Mouse (Mus musculus) megakaryocyte-erythroid progenitor cell, adult 5 weeks (primary cell): Measurements from ENCODE around the gene Zdhhc11. TPM values are rescaled to one million over a fixed set of nuclear protein-coding genes. Genes with fewer than 3 reads are reported as not detected.

ENCODE experiments used
- polyA plus RNA-seq: library from polyadenylated mRNA; stranded (reverse); fragments of >175 nt; gene quantifications from 2 replicates; pipeline ENCODE4 v1.2.3, GENCODE M21; 2012

Zdhhc11 gene
- polyA plus RNA-seq, result not detected in 2 replicates

DNA sequence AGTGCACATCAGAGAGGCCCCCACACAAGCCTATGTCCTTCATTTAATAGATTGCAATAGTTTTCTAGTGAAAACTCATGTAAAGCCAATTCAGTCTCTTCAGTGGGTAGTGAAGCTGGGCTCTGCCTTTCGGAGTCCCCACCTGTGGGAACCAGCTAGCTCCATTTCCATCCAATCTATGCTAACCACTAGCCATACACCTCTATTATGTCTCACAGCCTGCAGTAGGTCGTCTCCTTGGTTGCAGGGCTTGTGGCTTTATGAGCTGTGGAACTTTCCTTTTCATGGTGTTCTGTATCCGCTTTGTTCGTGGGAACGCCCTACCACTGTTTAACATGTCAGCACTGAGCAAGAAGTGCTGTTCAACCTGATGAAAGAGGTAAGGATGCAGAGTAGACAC lies at the start of gene Zdhhc11:
TSS of gene Zdhhc11 (plus strand) at position 301 of the 400 bp plus-strand sequence.

DNA sequence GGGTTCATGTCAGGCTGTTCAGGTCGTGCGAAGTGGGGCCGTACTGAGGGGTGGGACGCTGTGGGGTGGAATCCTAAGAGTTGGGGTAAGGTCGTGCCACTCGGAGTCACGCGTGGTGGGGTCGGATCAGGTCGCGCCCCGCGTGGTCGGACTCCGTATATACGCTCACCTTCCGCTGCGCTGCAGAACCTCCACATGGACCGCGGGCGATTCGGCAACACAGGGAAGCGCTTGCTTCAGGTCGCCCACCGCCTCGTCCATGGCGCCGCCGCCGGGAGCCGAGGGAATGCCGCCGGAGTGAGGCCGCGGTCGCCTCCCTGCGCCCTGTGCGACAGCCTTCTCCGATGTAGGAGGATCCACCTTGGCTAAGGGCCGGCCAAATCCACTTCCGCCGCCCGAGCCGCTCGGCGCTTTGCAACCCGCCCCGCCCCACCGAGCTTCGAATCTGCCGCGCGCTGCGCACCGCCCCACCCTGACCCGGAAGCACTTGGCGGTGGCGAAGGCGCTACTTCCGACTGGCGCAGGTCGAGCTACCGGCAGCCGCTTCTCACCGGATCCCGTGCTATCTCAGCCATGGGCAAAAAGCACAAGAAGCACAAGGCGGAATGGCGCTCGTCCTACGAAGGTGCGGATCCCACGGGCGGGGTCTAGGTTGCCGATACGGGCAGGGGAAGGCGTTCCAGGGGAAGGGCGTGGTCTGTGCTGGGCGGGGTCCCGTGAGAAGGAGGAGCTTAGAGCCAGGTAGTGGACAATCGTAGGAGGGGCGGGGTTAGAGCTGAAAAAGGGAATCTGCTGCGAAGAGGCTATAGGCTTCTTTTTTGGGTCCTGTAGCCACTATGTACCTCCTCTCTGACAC lies 26.1 kb upstream of the Zdhhc11 start, which contains the start of the genes Trip13 and Brd9:
TSS of gene Trip13 (minus strand) at position 464 of the 856 bp plus-strand sequence.
TSS of gene Brd9 (plus strand) at position 491 of the 856 bp plus-strand sequence.

DNA sequence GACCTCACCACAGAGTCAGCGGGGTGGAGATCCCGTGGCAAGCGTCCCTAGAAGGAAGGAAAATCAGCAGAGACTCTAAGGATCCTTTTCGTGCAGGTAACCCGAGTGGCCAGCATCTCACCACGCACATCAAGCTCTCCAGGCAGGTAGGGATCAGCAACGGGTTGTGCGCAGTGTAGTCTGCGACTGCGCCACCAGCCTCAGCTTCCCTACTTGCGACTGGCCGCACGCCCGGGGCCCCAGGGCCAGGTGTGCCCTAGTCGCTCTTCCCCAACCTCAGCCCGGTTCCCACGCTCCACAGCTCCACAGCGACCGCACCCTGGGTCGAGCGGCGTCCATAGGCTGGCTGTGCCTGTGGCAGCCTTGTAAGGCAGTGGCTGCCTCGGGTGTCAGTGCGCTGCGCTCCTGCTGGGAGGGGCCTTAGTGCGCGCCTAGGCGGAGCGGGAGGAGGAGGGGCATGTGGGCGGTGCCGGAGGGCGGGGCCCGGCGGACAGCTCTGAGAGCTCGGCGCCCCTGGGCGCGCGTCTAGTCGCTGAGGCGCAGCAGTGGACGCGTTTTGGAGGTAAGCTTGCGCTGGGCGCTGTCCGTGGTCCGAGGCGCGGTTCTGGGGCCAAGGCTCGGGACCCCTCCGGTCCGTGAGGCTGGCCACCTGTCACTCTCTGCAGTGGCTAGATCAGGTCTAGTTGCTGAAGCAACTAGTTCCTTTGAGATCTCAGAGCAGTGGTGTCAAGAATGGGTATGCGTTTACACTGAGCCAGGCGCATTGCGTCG lies 45.5 kb downstream of the Zdhhc11 start, which contains the start of gene Tppp:
TSS of gene Tppp (plus strand) at position 460 of the 771 bp plus-strand sequence.

Other genes with a start within 250 kb of the Zdhhc11 start
- gene Slc12a7, start 230.8 kb upstream of the Zdhhc11 start, polyA plus RNA-seq, result 8.1 and 14.7 TPM in 2 replicates
- 0.06 and 0.17 TPM in 2 replicates for gene Nkd2, start 116.2 kb upstream of the Zdhhc11 start, polyA plus RNA-seq
- gene Trip13, start 26.1 kb upstream of the Zdhhc11 start, polyA plus RNA-seq, result 2.3 and 2.5 TPM in 2 replicates
- gene Brd9, start 26.0 kb upstream of the Zdhhc11 start, polyA plus RNA-seq, result 26.5 and 30.2 TPM in 2 replicates
- 0.07 and 0.11 TPM in 2 replicates for gene Tppp, start 45.6 kb downstream of the Zdhhc11 start, polyA plus RNA-seq
- 2.4 and 3.3 TPM in 2 replicates for gene Cep72, start 98.4 kb downstream of the Zdhhc11 start, polyA plus RNA-seq
- gene Slc9a3, start 157.6 kb downstream of the Zdhhc11 start, polyA plus RNA-seq, result not detected in 2 replicates
- 16.9 and 17.6 TPM in 2 replicates for gene Exoc3, start 244.9 kb downstream of the Zdhhc11 start, polyA plus RNA-seq